Mouse (Mus musculus) mouse embryonic stem cell (cell line): ENCODE results near the gene Fxyd4.

Experiments
- in situ Hi-C, 2 experiments: fragments of 300-500 bp; cut with MboI; formaldehyde crosslinking; loops; 1 replicate in 1 of 2; 3 replicates in 1 of 2; pipeline ENCODE4 v1.14.3; 2019 to 2020; ENCODE audit warnings: low sequenced_read_pairs in 2 of 2, low pct_unique_long_range_greater_than_20kb in 1 of 2, mixed read lengths in 1 of 2; ENCODE audit not compliant: unreplicated experiment in 1 of 2

Gene Fxyd4

DNA sequence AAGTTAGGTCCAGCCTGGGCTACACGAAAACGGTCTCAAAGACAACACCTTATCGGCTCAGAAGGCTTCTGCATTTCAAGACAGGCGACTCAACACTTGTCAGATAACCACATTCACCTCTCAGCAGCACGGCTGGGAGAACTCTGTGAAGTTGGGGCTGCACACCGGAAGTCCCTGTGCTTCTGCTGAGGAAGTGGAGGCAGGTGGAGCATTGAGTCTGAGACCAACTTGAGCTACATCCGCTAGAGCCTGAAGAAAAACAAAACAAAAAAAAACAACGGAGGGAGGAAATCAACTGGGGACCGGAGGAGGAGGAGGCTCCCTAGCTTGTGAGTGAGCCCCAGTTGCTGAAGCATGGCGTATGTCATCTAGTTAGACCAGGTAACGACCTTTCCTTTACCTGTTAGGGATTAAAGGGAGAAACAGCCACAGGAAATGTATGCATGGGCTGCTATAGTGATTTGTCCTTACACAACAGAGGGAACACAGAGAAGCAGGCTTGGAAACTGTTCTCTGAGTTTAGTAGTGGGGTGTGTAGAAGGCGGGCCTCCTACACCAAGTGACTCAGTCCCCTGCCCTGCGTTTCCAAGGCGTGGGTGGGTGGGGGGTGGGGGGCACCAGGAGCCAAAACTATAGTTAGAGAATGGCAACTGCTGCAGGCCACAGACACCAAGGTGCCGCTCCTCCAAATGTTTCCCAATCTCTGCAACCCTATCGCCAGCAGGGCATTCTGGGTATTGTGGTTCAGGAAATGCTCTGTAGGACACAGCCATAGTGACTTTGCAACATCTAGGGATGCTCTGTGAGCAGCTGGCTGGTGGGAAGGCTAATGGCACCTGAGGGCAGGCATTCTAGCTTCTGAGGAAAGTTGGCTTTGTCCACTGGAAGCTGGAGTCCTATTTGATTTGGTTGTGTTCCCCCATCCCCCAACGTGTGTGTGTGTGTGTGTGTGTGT, 37.1 kb downstream of the Fxyd4 start, which contains the start of gene Hnrnpf:
Hnrnpf (plus strand) TSS at position 199 of the 955 bp plus-strand sequence.
- in situ Hi-C loops = no loop called here

- in situ Hi-C loops = no loop called here
Measured at GRCm38 (mm10) chr6:117897800-117898199, 39.7 kb downstream of the Fxyd4 start.

DNA sequence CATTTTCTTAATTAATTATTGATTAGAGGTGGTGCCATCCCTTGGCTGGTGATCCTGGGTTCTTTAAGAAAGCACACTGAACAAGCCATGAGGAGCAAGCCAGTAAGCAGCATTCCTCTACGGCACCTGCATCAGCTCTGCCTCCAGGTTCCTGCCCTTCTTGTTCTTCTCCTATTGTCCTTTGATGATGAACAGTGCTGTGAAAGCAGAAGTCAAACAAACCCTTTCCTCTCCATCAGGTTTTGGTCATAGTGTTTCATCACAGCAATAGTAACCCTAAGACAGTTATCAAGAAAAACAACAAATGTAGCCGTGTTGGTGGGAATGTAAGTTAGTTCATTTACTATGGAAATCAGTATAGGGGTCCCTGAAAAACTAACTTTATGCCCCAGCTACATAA, 44.1 kb downstream of the Fxyd4 start:
- in situ Hi-C loops = no loop called here

DNA sequence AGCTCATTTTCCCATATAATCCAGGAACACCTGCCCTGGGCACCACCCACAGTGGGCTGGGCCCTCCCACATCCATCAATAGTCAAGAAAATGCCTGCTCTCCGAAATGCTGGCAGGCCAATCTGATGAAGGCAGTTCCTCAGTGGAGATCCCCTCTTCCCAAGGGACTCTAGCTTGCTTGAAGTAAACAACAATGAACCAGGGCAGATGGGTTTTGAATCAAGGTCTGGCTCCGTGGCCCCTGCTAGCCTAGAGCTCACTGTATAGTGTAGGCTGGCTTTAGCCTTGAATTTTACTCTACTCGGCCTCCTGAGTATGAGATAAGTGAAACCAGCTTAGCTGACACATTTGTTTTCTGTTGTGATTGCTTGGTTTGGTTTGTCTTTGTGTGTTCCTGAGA, 45.1 kb downstream of the Fxyd4 start:
- in situ Hi-C loops = no loop called here

DNA sequence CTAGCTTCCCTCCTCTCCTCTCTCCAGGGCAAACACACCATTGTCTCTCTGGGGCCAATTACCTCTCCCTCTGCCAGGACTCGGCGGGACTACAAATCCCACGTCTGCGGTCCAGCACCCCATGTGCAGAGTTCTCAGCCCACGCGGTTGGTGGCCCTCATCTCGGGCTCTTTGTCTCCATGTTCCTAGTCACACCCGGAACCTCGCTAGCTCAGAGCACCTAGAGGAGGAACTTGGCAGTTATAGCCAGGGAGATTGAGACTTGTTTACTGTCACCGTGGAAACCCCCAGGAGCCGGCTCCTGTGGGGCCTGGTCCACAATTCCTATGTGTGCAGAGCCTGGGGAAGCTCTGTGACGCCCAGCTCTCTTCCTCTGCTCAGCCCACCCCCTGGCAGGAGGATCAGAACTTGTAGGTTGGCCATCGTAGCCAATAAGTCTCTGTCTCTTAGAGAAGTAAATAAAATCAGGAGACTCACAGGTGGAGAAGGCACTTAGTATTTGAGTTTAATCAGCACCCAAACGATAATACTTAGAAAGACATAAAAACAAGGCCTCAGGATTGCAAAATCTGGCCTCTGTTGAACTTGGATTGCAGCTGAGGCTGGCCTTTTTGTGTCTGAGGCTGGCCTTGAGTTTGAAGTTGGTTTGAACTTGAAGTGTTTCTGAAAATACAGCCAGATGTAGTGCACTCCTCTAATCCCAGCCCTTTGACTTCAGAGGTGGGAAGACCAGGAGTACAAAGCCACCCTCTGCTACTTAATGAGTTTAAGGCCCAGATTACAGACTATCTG, 45.9 kb downstream of the Fxyd4 start:
- in situ Hi-C loops = no loop called here

DNA sequence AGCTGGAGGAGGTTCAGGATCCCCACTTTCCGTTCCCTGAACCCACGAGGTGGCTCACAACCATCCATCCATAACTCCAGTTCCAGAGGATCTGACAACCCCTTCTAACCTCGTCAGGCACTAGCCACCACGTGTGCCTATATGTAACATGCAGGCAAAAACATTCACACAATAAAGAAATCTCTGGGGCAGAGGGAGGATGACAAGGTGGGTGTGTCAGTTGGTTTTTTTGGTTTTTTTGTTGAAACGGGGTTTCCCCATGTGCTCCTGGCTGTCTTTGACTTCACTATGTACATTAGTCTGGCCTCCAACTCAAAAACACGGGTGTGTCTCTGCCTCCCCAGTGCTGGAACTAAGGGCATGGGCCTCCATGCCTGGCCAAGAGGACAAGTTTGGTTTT, 47.2 kb downstream of the Fxyd4 start:
- in situ Hi-C loops = no loop called here

DNA sequence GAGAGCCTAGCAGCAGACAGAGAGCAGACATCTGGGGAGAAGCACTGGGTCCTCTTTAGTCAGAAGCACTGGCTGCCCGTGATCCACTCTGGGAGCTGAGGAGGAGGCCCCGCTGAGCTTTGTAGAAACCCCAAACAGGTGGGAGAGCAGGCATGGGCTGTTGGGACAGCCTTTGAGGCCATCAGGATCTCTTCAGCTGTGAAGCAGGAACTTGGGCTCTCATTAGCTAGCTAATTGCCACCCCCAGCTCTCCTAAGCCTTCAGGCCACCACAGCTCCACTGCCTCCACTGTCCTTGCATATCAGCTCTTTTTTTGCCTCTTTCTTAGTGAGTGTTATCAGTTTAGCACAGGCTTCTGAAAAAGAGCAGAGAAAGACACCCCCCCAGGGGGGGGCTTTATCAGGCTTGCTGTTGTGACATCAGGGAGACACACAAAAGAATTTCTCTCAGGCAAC, 48.8 kb downstream of the Fxyd4 start:
- in situ Hi-C loops = no loop called here

GRCm38 (mm10) chr6:117888032-117888431, 49.5 kb downstream of the Fxyd4 start:
- in situ Hi-C loops = no loop called here

GRCm38 (mm10) chr6:117885943-117886342, 51.5 kb downstream of the Fxyd4 start:
- in situ Hi-C loops = no loop called here
